Mouse (Mus musculus): Measurements from ENCODE around the gene Frmd8. TPM values are rescaled to one million over a fixed set of nuclear protein-coding genes. Genes with fewer than 3 reads are reported as not detected.
"Not testable (repeated sequence)": the region's sequence is repeated elsewhere in the genome, so short reads cannot be mapped to it uniquely, and the experiment has no call there.

Gene Frmd8
- total RNA-seq, 1 experiment = 35.7 TPM

GRCm38 (mm10) chr19:5817703-5818589 is 57.1 kb downstream of the Frmd8 start:
- Histone ChIP-seq H3K27ac (ENCODE audit: insufficient read depth, low read depth, low read length, poor library complexity, severe bottlenecking) (peak overlapping the region; percentile 60), H3K4me1 (ENCODE audit: control insufficient read depth in 2 of 2, insufficient read depth in 2 of 2, low read length in 2 of 2, poor library complexity in 1 of 2) (peaks cover 9 to 38% of the 10 kb centered on the region in 2 experiments; a peak in 3 of 4 replicates), H3K36me3 (ENCODE audit: control insufficient read depth, insufficient read depth, low read length, poor library complexity, severe bottlenecking) (no peaks in the 10 kb centered on the region), H3K9ac (ENCODE audit: insufficient read depth, low read depth, low read length, poor library complexity, severe bottlenecking) (peak overlapping the region; percentile 75), H3K9me3 (ENCODE audit: control insufficient read depth, insufficient read depth, low read depth, low read length) (no peaks in the 10 kb centered on the region), H3K4me3 (ENCODE audit: insufficient read depth in 1 of 2, low read depth in 1 of 2, low read length in 2 of 2, poor library complexity in 1 of 2, severe bottlenecking in 1 of 2) (peak overlapping the region; percentile 14 to 57; a peak in 3 of 4 replicates)
- in situ Hi-C loops (cut with MboI; ENCODE audit: low sequenced_read_pairs in 2 of 2, unreplicated experiment in 2 of 2) = no loop called here
- DNase-seq (ENCODE audit: low read depth, low spot score) = no peak
- TF ChIP-seq MAFK (IDR thresholded peaks at IDR 0.05; ENCODE audit: insufficient read depth, low read depth, low read length) = peak; percentile 64
- TF ChIP-seq ZC3H11A (IDR thresholded peaks at IDR 0.05; ENCODE audit: borderline replicate concordance, low read depth, low read length) = no peak
- TF ChIP-seq HCFC1 (IDR thresholded peaks at IDR 0.05; ENCODE audit: borderline replicate concordance, insufficient read depth, low read length) = 0 out of 2 replicates have a peak, but pooled peaks have one; percentile 32
- no peak for TF ChIP-seq CHD2 (IDR thresholded peaks at IDR 0.05; ENCODE audit: low read depth, low read length)
- TF ChIP-seq ZNF384 (IDR thresholded peaks at IDR 0.05; ENCODE audit: low read depth, low read length) = 0 out of 2 replicates have a peak, but pooled peaks have one; percentile 13

GRCm38 (mm10) chr19:5815928-5816327 is 59.1 kb downstream of the Frmd8 start:
- Histone ChIP-seq H3K4me1 (ENCODE audit: control insufficient read depth in 2 of 2, insufficient read depth in 2 of 2, low read length in 2 of 2, poor library complexity in 1 of 2) (peaks cover 17 to 47% of the 10 kb centered on the region in 2 experiments; a peak in 3 of 4 replicates), H3K9ac (ENCODE audit: insufficient read depth, low read depth, low read length, poor library complexity, severe bottlenecking) (no peak overlapping the region), H3K36me3 (ENCODE audit: control insufficient read depth, insufficient read depth, low read length, poor library complexity, severe bottlenecking) (no peaks in the 10 kb centered on the region), H3K4me3 (ENCODE audit: insufficient read depth in 1 of 2, low read depth in 1 of 2, low read length in 2 of 2, poor library complexity in 1 of 2, severe bottlenecking in 1 of 2) (no peak overlapping the region), H3K9me3 (ENCODE audit: control insufficient read depth, insufficient read depth, low read depth, low read length) (no peaks in the 10 kb centered on the region), H3K27ac (ENCODE audit: insufficient read depth, low read depth, low read length, poor library complexity, severe bottlenecking) (no peak overlapping the region)
- TF ChIP-seq ZNF384 (IDR thresholded peaks at IDR 0.05; ENCODE audit: low read depth, low read length) (no peak), CHD2 (IDR thresholded peaks at IDR 0.05; ENCODE audit: low read depth, low read length) (no peak), ZC3H11A (IDR thresholded peaks at IDR 0.05; ENCODE audit: borderline replicate concordance, low read depth, low read length) (no peak), HCFC1 (IDR thresholded peaks at IDR 0.05; ENCODE audit: borderline replicate concordance, insufficient read depth, low read length) (no peak), MAFK (IDR thresholded peaks at IDR 0.05; ENCODE audit: insufficient read depth, low read depth, low read length) (no peak)
- DNase-seq (ENCODE audit: low read depth, low spot score) = no peak
- in situ Hi-C loops (cut with MboI; ENCODE audit: low sequenced_read_pairs in 2 of 2, unreplicated experiment in 2 of 2) = no loop called here

- H3K36me3 ChIP-seq (ENCODE audit: control insufficient read depth, insufficient read depth, low read length, poor library complexity, severe bottlenecking) = no peaks in the 10 kb centered on the region
- no peak overlapping the region for H3K4me3 ChIP-seq (ENCODE audit: insufficient read depth in 1 of 2, low read depth in 1 of 2, low read length in 2 of 2, poor library complexity in 1 of 2, severe bottlenecking in 1 of 2)
- H3K4me1 ChIP-seq (ENCODE audit: control insufficient read depth in 2 of 2, insufficient read depth in 2 of 2, low read length in 2 of 2, poor library complexity in 1 of 2) = peaks cover 21 to 56% of the 10 kb centered on the region in 2 experiments; a peak in 3 of 4 replicates
- no peak for TF ChIP-seq ZC3H11A (IDR thresholded peaks at IDR 0.05; ENCODE audit: borderline replicate concordance, low read depth, low read length)
- no peak for TF ChIP-seq ZNF384 (IDR thresholded peaks at IDR 0.05; ENCODE audit: low read depth, low read length)
- TF ChIP-seq HCFC1 (IDR thresholded peaks at IDR 0.05; ENCODE audit: borderline replicate concordance, insufficient read depth, low read length) = no peak
- TF ChIP-seq MAFK (IDR thresholded peaks at IDR 0.05; ENCODE audit: insufficient read depth, low read depth, low read length) = no peak
- no peak for TF ChIP-seq CHD2 (IDR thresholded peaks at IDR 0.05; ENCODE audit: low read depth, low read length)
- no peak overlapping the region for H3K27ac ChIP-seq (ENCODE audit: insufficient read depth, low read depth, low read length, poor library complexity, severe bottlenecking)
- in situ Hi-C loops (cut with MboI; ENCODE audit: low sequenced_read_pairs in 2 of 2, unreplicated experiment in 2 of 2) = no loop called here
- no peak overlapping the region for H3K9ac ChIP-seq (ENCODE audit: insufficient read depth, low read depth, low read length, poor library complexity, severe bottlenecking)
- no peak for DNase-seq (ENCODE audit: low read depth, low spot score)
- H3K9me3 ChIP-seq (ENCODE audit: control insufficient read depth, insufficient read depth, low read depth, low read length) = no peaks in the 10 kb centered on the region
These were observed 60.1 kb downstream of the Frmd8 start for GRCm38 (mm10) chr19:5815010-5815409.

GRCm38 (mm10) chr19:5814048-5814447 is 61.0 kb downstream of the Frmd8 start:
- DNase-seq (ENCODE audit: low read depth, low spot score); H3K4me3 ChIP-seq (ENCODE audit: insufficient read depth in 1 of 2, low read depth in 1 of 2, low read length in 2 of 2, poor library complexity in 1 of 2, severe bottlenecking in 1 of 2); H3K27ac ChIP-seq (ENCODE audit: insufficient read depth, low read depth, low read length, poor library complexity, severe bottlenecking); H3K36me3 ChIP-seq (ENCODE audit: control insufficient read depth, insufficient read depth, low read length, poor library complexity, severe bottlenecking); H3K9me3 ChIP-seq (ENCODE audit: control insufficient read depth, insufficient read depth, low read depth, low read length); H3K9ac ChIP-seq (ENCODE audit: insufficient read depth, low read depth, low read length, poor library complexity, severe bottlenecking); in situ Hi-C loops (cut with MboI; ENCODE audit: low sequenced_read_pairs in 2 of 2, unreplicated experiment in 2 of 2): not testable (repeated sequence)
- peaks cover 21 to 60% of the 10 kb centered on the region in 2 experiments; a peak in 3 of 4 replicates for H3K4me1 ChIP-seq (ENCODE audit: control insufficient read depth in 2 of 2, insufficient read depth in 2 of 2, low read length in 2 of 2, poor library complexity in 1 of 2)
